Mouse (Mus musculus) frontal cortex, postnatal 14 days (tissue): ENCODE data around the gene Rybp.

Source experiments
- DNase-seq, 2 experiments: peaks; one replicate each; pipeline ENCODE4 v3.0.0; 2022; ENCODE audit warnings: low spot score in 2 of 2

Rybp gene

GRCm38 (mm10) chr6:100190310-100190709, 97.0 kb downstream of the Rybp start:
- no peak for DNase-seq

GRCm38 (mm10) chr6:100188883-100189743, 98.2 kb downstream of the Rybp start:
- no peak for DNase-seq

DNA sequence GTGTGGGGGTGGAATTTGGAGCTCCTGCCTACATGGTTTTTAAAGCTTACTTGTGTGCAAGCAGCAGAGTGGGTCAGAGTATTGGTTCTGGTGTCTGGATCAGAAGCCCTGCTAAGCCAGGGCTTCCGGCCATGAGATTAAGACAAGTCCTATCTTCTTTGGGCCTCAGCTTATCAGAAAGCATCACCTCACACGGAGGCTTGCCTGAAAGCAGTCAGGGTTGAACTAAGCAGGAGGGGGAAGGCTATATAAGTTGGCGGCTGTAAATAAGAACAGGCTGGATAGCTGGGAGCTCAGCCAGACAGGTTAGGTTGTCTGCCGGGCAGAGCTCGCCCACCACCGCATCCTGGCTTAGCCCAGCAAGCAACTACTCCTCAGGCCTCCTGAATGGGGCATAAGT, 99.5 kb downstream of the Rybp start:
- no peak for DNase-seq

DNA sequence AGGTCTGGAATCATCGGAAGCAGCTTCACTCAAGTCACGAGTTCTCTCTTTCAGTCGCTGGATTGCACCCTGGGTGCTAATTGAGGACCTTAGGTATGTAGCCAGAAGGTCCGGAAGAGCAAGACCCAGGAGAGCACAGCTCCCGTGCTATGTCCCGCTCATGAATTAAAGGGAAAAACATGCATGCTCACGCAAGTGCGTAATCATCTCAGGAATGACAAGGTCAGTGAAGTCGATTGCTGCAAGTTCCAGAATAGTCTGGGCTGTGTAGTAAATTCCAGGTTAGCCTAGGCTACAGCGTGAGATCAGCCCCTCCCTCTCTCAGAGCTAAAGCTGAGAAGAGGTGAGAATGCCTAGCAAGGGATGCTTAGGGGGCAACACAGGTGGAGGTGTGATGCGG, 100.5 kb downstream of the Rybp start:
- no peak for DNase-seq

- no peak for DNase-seq
These were observed 101.8 kb downstream of the Rybp start for GRCm38 (mm10) chr6:100185524-100185923.

DNA sequence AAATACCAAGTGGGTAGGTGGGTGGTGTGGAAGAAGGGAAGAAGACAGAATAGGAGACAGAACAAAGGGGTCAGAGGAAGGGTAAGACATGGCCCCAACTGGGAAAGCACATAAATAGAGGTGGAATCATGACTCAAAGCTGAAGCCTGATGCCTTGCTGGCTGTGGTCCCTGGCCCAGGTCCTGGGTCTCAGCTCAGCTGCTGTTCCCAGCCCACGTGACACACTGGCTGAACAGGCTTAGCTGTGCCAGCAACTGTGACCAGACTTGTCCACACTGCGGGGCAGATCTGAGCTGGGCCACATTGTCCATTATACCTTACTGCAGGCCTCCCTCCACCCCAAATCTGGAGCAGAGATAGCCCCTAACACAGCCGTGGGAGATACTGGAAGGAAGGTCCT, 103.9 kb downstream of the Rybp start:
- DNase-seq: no peak

GRCm38 (mm10) chr6:100180883-100181262, 106.4 kb downstream of the Rybp start:
- no peak for DNase-seq

DNA sequence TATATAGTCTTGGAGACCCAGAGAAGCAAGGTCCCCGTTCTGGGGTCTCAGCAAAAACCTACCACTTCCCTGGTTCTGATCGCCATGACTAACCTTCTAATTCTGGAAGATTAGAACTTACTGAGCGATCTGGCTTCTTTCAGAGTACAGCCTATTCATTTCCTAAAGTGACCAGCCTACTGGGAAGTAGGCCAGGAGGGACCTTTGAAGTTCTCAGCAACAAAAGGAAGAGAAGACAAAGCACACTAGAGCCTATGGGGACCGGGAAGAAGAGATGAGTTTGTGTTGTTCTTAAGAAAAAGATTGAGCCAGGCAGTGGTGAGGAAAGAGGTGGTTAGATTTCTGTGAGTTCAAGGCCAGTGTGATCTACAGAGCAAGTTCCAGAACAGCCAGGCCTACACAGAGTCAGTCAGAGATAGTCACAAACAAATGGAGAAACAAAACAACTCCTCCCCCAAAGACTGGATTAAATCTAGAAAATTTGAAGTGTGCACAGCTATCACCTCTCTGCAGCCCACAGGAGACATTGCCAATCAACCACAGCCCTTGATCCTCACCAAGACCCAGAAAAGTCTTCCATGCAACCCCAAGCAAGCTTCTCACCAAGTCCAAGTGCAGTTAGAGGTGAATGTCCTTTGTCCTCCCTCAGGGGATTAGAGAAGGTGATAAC, 106.9 kb downstream of the Rybp start:
- no peak for DNase-seq

DNA sequence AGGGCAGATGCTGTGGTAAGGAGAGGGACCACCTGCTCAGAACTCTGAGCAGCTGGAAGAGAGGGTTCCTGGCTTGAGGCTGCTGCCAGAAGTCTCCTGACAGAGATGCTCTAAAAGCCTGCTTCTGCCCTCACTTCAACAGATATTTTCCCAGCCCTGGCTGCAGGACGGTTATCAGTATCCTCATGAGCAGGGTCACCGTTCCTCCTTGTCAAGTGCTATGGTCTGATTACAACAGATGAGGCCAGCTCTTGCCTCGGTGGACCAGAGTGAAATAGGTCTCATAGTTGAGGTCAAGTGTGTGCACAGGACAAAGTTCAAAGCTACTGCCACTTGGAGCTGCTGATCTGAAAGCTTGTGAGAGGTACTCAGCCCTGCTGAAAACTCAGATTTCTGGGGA, 108.5 kb downstream of the Rybp start:
- DNase-seq: no peak
